Mouse (Mus musculus) CH12.LX (cell line): ENCODE measurements around the gene Reep6. TPM values are rescaled to one million over a fixed set of nuclear protein-coding genes. Genes with fewer than 3 reads are reported as not detected.
A peak's percentile ranks its signal among the peaks of the same experiment; 100 is the strongest.

Source experiments
- DNase-seq: peaks from one replicate; pipeline ENCODE4 v3.0.0-alpha.2; 2013; ENCODE audit errors: extremely low read depth
- H3K27ac ChIP-seq: 2 replicates; pipeline ENCODE4 v1.5.1; 2012; ENCODE audit warnings: low read depth, mild to moderate bottlenecking, control low read depth, moderate library complexity; ENCODE audit not compliant: insufficient read depth
- H3K27me3 ChIP-seq: replicated peaks from 2 replicates; pipeline ENCODE3; 2012; ENCODE audit warnings: inconsistent platforms
- H3K36me3 ChIP-seq, 2 experiments: replicated peaks in 1 of 2; 2 replicates each; pipeline versions ENCODE3 to v1.6.1; 2012; ENCODE audit warnings: inconsistent platforms in 1 of 2, low read length in 1 of 2, mild to moderate bottlenecking in 1 of 2, mixed read lengths in 1 of 2, moderate library complexity in 1 of 2; ENCODE audit not compliant: control insufficient read depth in 1 of 2, insufficient read depth in 1 of 2
- H3K4me1 ChIP-seq, 2 experiments: 2 replicates each; pipeline ENCODE4 v1.6.1; 2012; ENCODE audit warnings: inconsistent platforms in 1 of 2, moderate library complexity in 1 of 2; ENCODE audit not compliant: insufficient read depth in 2 of 2, control insufficient read depth in 1 of 2
- H3K4me2 ChIP-seq: 2 replicates; pipeline ENCODE4 v1.6.1; 2012; ENCODE audit warnings: low read depth, mild to moderate bottlenecking, control low read depth; ENCODE audit not compliant: poor library complexity, insufficient read depth, severe bottlenecking
- H3K4me3 ChIP-seq, 3 experiments: fragments of 150-350 bp in 1 of 3; sonication (generic) in 1 of 3; replicated peaks in 1 of 3; 2 replicates each; pipeline versions ENCODE3 to v1.5.1; 2011 to 2012; ENCODE audit warnings: low read depth in 2 of 3, low read length in 2 of 3, mild to moderate bottlenecking in 2 of 3, moderate library complexity in 2 of 3, control low read depth in 1 of 3, improper control_type of control experiment in 1 of 3, inconsistent platforms in 1 of 3, mixed read lengths in 1 of 3; ENCODE audit not compliant: poor library complexity in 1 of 3
- H3K79me2 ChIP-seq: replicated peaks from 2 replicates; pipeline ENCODE4 v1.6.1; 2012; ENCODE audit warnings: mild to moderate bottlenecking, moderate library complexity; ENCODE audit not compliant: control insufficient read depth, poor library complexity, insufficient read depth, severe bottlenecking; ENCODE audit errors: extremely low read depth
- H3K9ac ChIP-seq: 2 replicates; pipeline ENCODE4 v1.6.1; 2012; ENCODE audit warnings: low read depth, mild to moderate bottlenecking, control low read depth, moderate library complexity; ENCODE audit not compliant: insufficient read depth
- H3K9me3 ChIP-seq: replicated peaks from 2 replicates; pipeline ENCODE3; 2012; ENCODE audit warnings: low read length, inconsistent platforms, mixed read lengths
- BHLHE40 ChIP-seq: IDR thresholded peaks from 2 replicates; pipeline ENCODE4 v1.6.1; 2011; ENCODE audit warnings: mild to moderate bottlenecking, low read depth, low read length, improper control_type of control experiment
- CHD1 ChIP-seq: IDR thresholded peaks from 2 replicates; pipeline ENCODE4 v1.6.1; 2012; ENCODE audit warnings: low read depth, low read length, improper control_type of control experiment, inconsistent platforms
- CHD2 ChIP-seq: IDR thresholded peaks from 2 replicates; pipeline ENCODE4 v1.6.1; 2011; ENCODE audit warnings: low read length, improper control_type of control experiment
- E2F4 ChIP-seq: IDR thresholded peaks from 2 replicates; pipeline ENCODE4 v1.6.1; 2011; ENCODE audit warnings: low read depth, low read length, improper control_type of control experiment; ENCODE audit not compliant: insufficient replicate concordance
- ELF1 ChIP-seq: IDR thresholded peaks from 2 replicates; pipeline ENCODE4 v1.6.1; 2014; ENCODE audit warnings: low read depth, mild to moderate bottlenecking, inconsistent platforms, low read length, improper control_type of control experiment
- ETS1 ChIP-seq: conservative IDR thresholded peaks from 2 replicates; pipeline ENCODE4 v1.6.1; 2012; ENCODE audit warnings: low read depth, mild to moderate bottlenecking, inconsistent platforms, low read length, improper control_type of control experiment, moderate library complexity
- GABPA ChIP-seq: IDR thresholded peaks from 2 replicates; pipeline ENCODE4 v1.6.1; 2012; ENCODE audit warnings: low read depth, low read length, improper control_type of control experiment, inconsistent platforms; ENCODE audit not compliant: insufficient replicate concordance
- HCFC1 ChIP-seq: IDR thresholded peaks from 2 replicates; pipeline ENCODE4 v1.6.1; 2012; ENCODE audit warnings: low read depth, mild to moderate bottlenecking, inconsistent platforms, low read length, improper control_type of control experiment
- IRF4 ChIP-seq: IDR thresholded peaks from 2 replicates; pipeline ENCODE4 v1.6.1; 2014; ENCODE audit warnings: low read depth, mild to moderate bottlenecking, inconsistent platforms, low read length, improper control_type of control experiment
- JUN ChIP-seq: IDR thresholded peaks from 2 replicates; pipeline ENCODE4 v1.6.1; 2011; ENCODE audit warnings: low read depth, mild to moderate bottlenecking, low read length, improper control_type of control experiment, moderate library complexity; ENCODE audit not compliant: insufficient read depth
- JUND ChIP-seq: conservative IDR thresholded peaks from 2 replicates; pipeline ENCODE4 v1.6.1; 2011; ENCODE audit warnings: low read depth, low read length, improper control_type of control experiment
- KAT2A ChIP-seq: IDR thresholded peaks from 2 replicates; pipeline ENCODE4 v1.6.1; 2012; ENCODE audit warnings: low read length, improper control_type of control experiment, inconsistent platforms; ENCODE audit not compliant: insufficient replicate concordance
- MAFK ChIP-seq: IDR thresholded peaks from 2 replicates; pipeline ENCODE4 v1.6.1; 2011; ENCODE audit warnings: low read length, improper control_type of control experiment; ENCODE audit not compliant: insufficient replicate concordance
- MAX ChIP-seq: IDR thresholded peaks from 2 replicates; pipeline ENCODE4 v1.6.1; 2011; ENCODE audit warnings: low read length, improper control_type of control experiment
- MAZ ChIP-seq: IDR thresholded peaks from 2 replicates; pipeline ENCODE4 v1.6.1; 2012; ENCODE audit warnings: low read depth, mild to moderate bottlenecking, inconsistent platforms, low read length, improper control_type of control experiment, moderate library complexity
- MXI1 ChIP-seq: IDR thresholded peaks from 2 replicates; pipeline ENCODE4 v1.6.1; 2011; ENCODE audit warnings: mild to moderate bottlenecking, low read depth, low read length, improper control_type of control experiment
- MYC ChIP-seq: IDR thresholded peaks from 2 replicates; pipeline ENCODE4 v1.6.1; 2011; ENCODE audit warnings: low read depth, mild to moderate bottlenecking, improper control_type of control experiment, low read length
- NELFE ChIP-seq: IDR thresholded peaks from 2 replicates; pipeline ENCODE4 v1.6.1; 2011; ENCODE audit warnings: low read depth, low read length, improper control_type of control experiment
- NRF1 ChIP-seq: IDR thresholded peaks from 2 replicates; pipeline ENCODE4 v1.6.1; 2014; ENCODE audit warnings: low read depth, mild to moderate bottlenecking, inconsistent platforms, low read length, improper control_type of control experiment, moderate library complexity
- PAX5 ChIP-seq: IDR thresholded peaks from 2 replicates; pipeline ENCODE4 v1.6.1; 2012; ENCODE audit warnings: low read length, inconsistent platforms, mixed read lengths
- POLR2A ChIP-seq: IDR thresholded peaks from 2 replicates; pipeline ENCODE4 v1.6.1; 2011; ENCODE audit warnings: low read depth, mild to moderate bottlenecking, improper control_type of control experiment, low read length
- POLR2AphosphoS2 ChIP-seq: IDR thresholded peaks from 2 replicates; pipeline ENCODE4 v1.6.1; 2011; ENCODE audit warnings: low read depth, low read length, improper control_type of control experiment
- RAD21 ChIP-seq: IDR thresholded peaks from 2 replicates; pipeline ENCODE4 v1.6.1; 2011; ENCODE audit warnings: low read depth, mild to moderate bottlenecking, low read length, improper control_type of control experiment, moderate library complexity
- RCOR1 ChIP-seq: conservative IDR thresholded peaks from 2 replicates; pipeline ENCODE4 v1.6.1; 2012; ENCODE audit warnings: low read depth, mild to moderate bottlenecking, inconsistent platforms, low read length, improper control_type of control experiment
- SIN3A ChIP-seq: IDR thresholded peaks from 2 replicates; pipeline ENCODE4 v1.6.1; 2012; ENCODE audit warnings: low read length, improper control_type of control experiment, inconsistent platforms
- SMC3 ChIP-seq: IDR thresholded peaks from 2 replicates; pipeline ENCODE4 v1.6.1; 2011; ENCODE audit warnings: low read depth, low read length, improper control_type of control experiment
- TBP ChIP-seq: conservative IDR thresholded peaks from 2 replicates; pipeline ENCODE4 v1.6.1; 2011; ENCODE audit warnings: low read depth, low read length, improper control_type of control experiment
- TCF12 ChIP-seq: IDR thresholded peaks from 2 replicates; pipeline ENCODE4 v1.6.1; 2014; ENCODE audit warnings: low read depth, mild to moderate bottlenecking, inconsistent platforms, low read length, improper control_type of control experiment
- ZC3H11A ChIP-seq: IDR thresholded peaks from 2 replicates; pipeline ENCODE4 v1.6.1; 2012; ENCODE audit warnings: low read depth, mild to moderate bottlenecking, inconsistent platforms, low read length, improper control_type of control experiment
- ZKSCAN1 ChIP-seq: IDR thresholded peaks from 2 replicates; pipeline ENCODE4 v1.6.1; 2012; ENCODE audit warnings: low read depth, inconsistent platforms, low read length, improper control_type of control experiment, borderline replicate concordance
- ZMIZ1 ChIP-seq: IDR thresholded peaks from 2 replicates; pipeline ENCODE4 v1.6.1; 2012; ENCODE audit warnings: low read depth, mild to moderate bottlenecking, inconsistent platforms, low read length, improper control_type of control experiment
- ZNF384 ChIP-seq: IDR thresholded peaks from 2 replicates; pipeline ENCODE4 v1.6.1; 2012; ENCODE audit warnings: low read depth, low read length, improper control_type of control experiment, inconsistent platforms
- dilution Hi-C: fragments of 300-500 bp; cut with MboI; formaldehyde crosslinking; loops from 2 replicates; pipeline ENCODE4 v1.14.3; 2020; ENCODE audit warnings: low sequenced_read_pairs; ENCODE audit not compliant: extremely low pct_unique_long_range_greater_than_20kb, extremely low pct_ligation_motif_present
- in situ Hi-C: fragments of 300-500 bp; cut with MboI; formaldehyde crosslinking; loops from 3 replicates; pipeline ENCODE4 v1.14.3; 2019; ENCODE audit warnings: low sequenced_read_pairs, low pct_ligation_motif_present, low pct_unique_long_range_greater_than_20kb, mixed read lengths
- polyA plus RNA-seq: library from polyadenylated mRNA; unstranded; fragments of >175 nt; gene quantifications from 2 replicates; pipeline ENCODE4 v1.2.1, GENCODE M21; 2012; ENCODE audit warnings: low read depth; ENCODE audit not compliant: insufficient read length
- total RNA-seq, 2 experiments: library from RNA; depleted of rRNA; stranded (reverse); fragments of 300-350 nt in 1 of 2; fragments of >200 nt in 1 of 2; gene quantifications; 2 replicates each; pipeline ENCODE4 v1.2.3; 2012 to 2014

The Reep6 gene
- total and polyA plus RNA-seq, 3 experiments = 0.48 to 7.5 (median 5.0) TPM

GRCm38 (mm10) chr10:80330084-80330483, 331 bp downstream of the Reep6 start:
- Histone ChIP-seq H3K79me2 (no peaks in the 10 kb centered on the region), H3K9me3 (peaks cover 5% of the 10 kb centered on the region), H3K27ac (no peak overlapping the region), H3K36me3 (peaks cover 9 to 14% of the 10 kb centered on the region in 2 experiments), H3K4me2 (peak overlapping the region; percentile 58), H3K9ac (peak overlapping the region; percentile 41), H3K4me1 (peaks cover 24 to 40% of the 10 kb centered on the region in 2 experiments), H3K27me3 (peaks cover 64% of the 10 kb centered on the region), H3K4me3 (peak overlapping the region; percentile 55 to 71 (median 55))
- no peak for DNase-seq
- in situ Hi-C loops = no loop called here
- no peak for TF ChIP-seq MAZ
- TF ChIP-seq POLR2A = peak; percentile 39; the same call in 1 of the 2 replicates
- no peak for TF ChIP-seq TBP
- TF ChIP-seq NRF1 = no peak
- TF ChIP-seq ELF1 = no peak
- TF ChIP-seq ZMIZ1 = no peak
- no peak for TF ChIP-seq PAX5
- TF ChIP-seq ZC3H11A = no peak
- no peak for TF ChIP-seq ZKSCAN1
- TF ChIP-seq HCFC1 = no peak
- TF ChIP-seq IRF4 = no peak
- TF ChIP-seq POLR2AphosphoS2 = no peak
- TF ChIP-seq E2F4 = no peak
- TF ChIP-seq NELFE = no peak
- no peak for TF ChIP-seq MAFK
- TF ChIP-seq MXI1 = peak; percentile 77
- no peak for TF ChIP-seq GABPA
- TF ChIP-seq CHD1 = no peak
- no peak for TF ChIP-seq SMC3
- TF ChIP-seq MAX = no peak
- no peak for TF ChIP-seq ZNF384
- TF ChIP-seq CHD2 = no peak
- no peak for TF ChIP-seq JUN
- no peak for TF ChIP-seq MYC
- peak; percentile 21; the same call in 1 of the 2 replicates for TF ChIP-seq SIN3A
- TF ChIP-seq KAT2A = no peak
- 0 out of 2 replicates have a peak, but pooled peaks have one; percentile 18 for TF ChIP-seq TCF12
- TF ChIP-seq BHLHE40 = 0 out of 2 replicates have a peak, but pooled peaks have one; percentile 8
- no peak for TF ChIP-seq JUND
- TF ChIP-seq ETS1 = no peak
- no peak for TF ChIP-seq RAD21
- TF ChIP-seq RCOR1 = no peak
- dilution Hi-C loops = no loop called here
